Mouse (Mus musculus) stomach, embryonic 15.5 days (tissue): Measurements from ENCODE around the gene Cdca8. TPM values are rescaled to one million over a fixed set of nuclear protein-coding genes. Genes with fewer than 3 reads are reported as not detected.

Experiments used
- ATAC-seq: fragments of 200-750 bp; cut with Nextera tagmentation; 2 replicates; pipeline ENCODE4 v1.8.0; 2017; ENCODE audit warnings: low read depth, moderate number of reproducible peaks, moderate TSS enrichment; ENCODE audit not compliant: insufficient read depth, low FRiP score
- H3K27ac ChIP-seq: fragments of 300-500 bp; sonication (generic); 2 replicates; pipeline ENCODE4 v1.5.1; 2015; ENCODE audit warnings: mild to moderate bottlenecking, inconsistent platforms
- H3K27me3 ChIP-seq: fragments of 300-500 bp; sonication (generic); replicated peaks from 2 replicates; pipeline ENCODE4 v1.6.1; 2015; ENCODE audit warnings: inconsistent platforms
- H3K36me3 ChIP-seq: fragments of 300-500 bp; sonication (generic); 2 replicates; pipeline ENCODE4 v1.6.1; 2015; ENCODE audit warnings: inconsistent platforms
- H3K4me1 ChIP-seq: fragments of 300-500 bp; sonication (generic); 2 replicates; pipeline ENCODE4 v1.6.1; 2015; ENCODE audit warnings: inconsistent platforms
- H3K4me2 ChIP-seq: fragments of 300-500 bp; sonication (generic); 2 replicates; pipeline ENCODE4 v1.6.1; 2015; ENCODE audit warnings: mild to moderate bottlenecking, inconsistent platforms
- H3K4me3 ChIP-seq: fragments of 300-500 bp; sonication (generic); replicated peaks from 2 replicates; pipeline ENCODE4 v1.5.1; 2015; ENCODE audit warnings: inconsistent platforms
- H3K9ac ChIP-seq: fragments of 300-500 bp; sonication (generic); 2 replicates; pipeline ENCODE4 v1.6.1; 2015; ENCODE audit warnings: inconsistent platforms
- H3K9me3 ChIP-seq: fragments of 300-500 bp; sonication (generic); 2 replicates; pipeline ENCODE4 v1.6.1; 2016; ENCODE audit warnings: inconsistent platforms
- WGBS: fragments of 180-500 bp; shearing (Covaris S2); methylation state at CpG from one replicate; pipeline ENCODE4 v1.1.7; 2015; 5-methylcytosine and 5-hydroxymethylcytosine counted together
- polyA plus RNA-seq: library from polyadenylated mRNA; unstranded; fragments of >200 nt; fragmentation: Nextera tagmentation; extraction: Ambion mirVana; gene quantifications from 2 replicates; pipeline ENCODE4 v1.2.1, GENCODE M21; 2015

The Cdca8 gene
- polyA plus RNA-seq, 1 experiment from 2014 or later, result 118 TPM

GRCm38 (mm10) chr4:124894508-124895428, 44.3 kb downstream of the Cdca8 start:
- Histone ChIP-seq H3K27ac (no peak overlapping the region), H3K9me3 (no peaks in the 10 kb centered on the region)

GRCm38 (mm10) chr4:124893769-124894168, 45.3 kb downstream of the Cdca8 start:
- Histone ChIP-seq H3K4me3 (no peak overlapping the region), H3K27me3 (peaks cover 54% of the 10 kb centered on the region), H3K4me2 (no peak overlapping the region), H3K9ac (no peak overlapping the region), H3K4me1 (peaks cover 5% of the 10 kb centered on the region; the same call in 1 of the 2 replicates), H3K9me3 (no peaks in the 10 kb centered on the region), H3K27ac (no peak overlapping the region), H3K36me3 (no peaks in the 10 kb centered on the region)
- no peak for ATAC-seq
- WGBS, result 35% methylated on average over 6 of the region's 6 CpGs

More at GRCm38 (mm10) chr4:124894508-124895428, 44.3 kb downstream of the Cdca8 start:
- ATAC-seq, result peak; percentile 58
- Histone ChIP-seq H3K4me1 (peaks cover 5% of the 10 kb centered on the region; the same call in 1 of the 2 replicates), H3K27me3 (peaks cover 54% of the 10 kb centered on the region), H3K36me3 (no peaks in the 10 kb centered on the region), H3K4me3 (peak overlapping the region; percentile 41), H3K9ac (no peak overlapping the region), H3K4me2 (peak overlapping the region; percentile 71)
- WGBS, result 1% methylated on average over 81 of the region's 83 CpGs

- H3K9ac ChIP-seq, result no peak overlapping the region
- peaks cover 5% of the 10 kb centered on the region; the same call in 1 of the 2 replicates for H3K4me1 ChIP-seq
- WGBS, result 66% methylated on average over 5 of the region's 5 CpGs
- no peak for ATAC-seq
- H3K4me3 ChIP-seq, result no peak overlapping the region
- H3K9me3 ChIP-seq, result no peaks in the 10 kb centered on the region
- no peak overlapping the region for H3K4me2 ChIP-seq
- H3K27me3 ChIP-seq, result peaks cover 65% of the 10 kb centered on the region
- H3K27ac ChIP-seq, result no peak overlapping the region
- H3K36me3 ChIP-seq, result no peaks in the 10 kb centered on the region
Observed at GRCm38 (mm10) chr4:124890831-124891230, 48.3 kb downstream of the Cdca8 start.

- Histone ChIP-seq H3K36me3 (no peaks in the 10 kb centered on the region), H3K9ac (no peak overlapping the region), H3K9me3 (no peaks in the 10 kb centered on the region), H3K27me3 (peaks cover 64% of the 10 kb centered on the region), H3K4me1 (peaks cover 3% of the 10 kb centered on the region; the same call in 1 of the 2 replicates), H3K27ac (no peak overlapping the region), H3K4me2 (no peak overlapping the region), H3K4me3 (no peak overlapping the region)
- 80% methylated on average over 2 of the region's 2 CpGs for WGBS
- no peak for ATAC-seq
Observed at GRCm38 (mm10) chr4:124889935-124890334, 49.2 kb downstream of the Cdca8 start.

GRCm38 (mm10) chr4:124888702-124889101, 50.4 kb downstream of the Cdca8 start:
- Histone ChIP-seq H3K4me2 (no peak overlapping the region), H3K27me3 (peaks cover 61% of the 10 kb centered on the region), H3K4me1 (no peaks in the 10 kb centered on the region), H3K4me3 (no peak overlapping the region), H3K36me3 (no peaks in the 10 kb centered on the region), H3K27ac (no peak overlapping the region), H3K9ac (no peak overlapping the region), H3K9me3 (no peaks in the 10 kb centered on the region)
- 79% methylated on average over 7 of the region's 7 CpGs for WGBS
- no peak for ATAC-seq

GRCm38 (mm10) chr4:124882151-124882729, 56.9 kb downstream of the Cdca8 start:
- H3K4me2 ChIP-seq, result no peak overlapping the region

GRCm38 (mm10) chr4:124881341-124881908, 57.7 kb downstream of the Cdca8 start:
- WGBS, result under 1% methylated on average over 37 of the region's 37 CpGs

More at GRCm38 (mm10) chr4:124882151-124882729, 56.9 kb downstream of the Cdca8 start:
- Histone ChIP-seq H3K27me3 (peaks cover 65% of the 10 kb centered on the region), H3K27ac (no peak overlapping the region), H3K9me3 (no peaks in the 10 kb centered on the region), H3K9ac (no peak overlapping the region), H3K4me1 (peaks cover 10% of the 10 kb centered on the region; the same call in 1 of the 2 replicates), H3K4me3 (no peak overlapping the region), H3K36me3 (no peaks in the 10 kb centered on the region)
- ATAC-seq, result no peak
- 3% methylated on average over 37 of the region's 37 CpGs for WGBS

GRCm38 (mm10) chr4:124880599-124880998, 58.5 kb downstream of the Cdca8 start, which contains the start of gene Epha10:
TSS of gene Epha10 (plus strand) at chr4:124880899.
- H3K4me2 ChIP-seq, result peak within 1 kb of the TSS; percentile 48
- H3K9ac ChIP-seq, result no peak within 1 kb of the TSS

More at GRCm38 (mm10) chr4:124881341-124881908, 57.7 kb downstream of the Cdca8 start:
- H3K4me3 ChIP-seq, result peak overlapping the region; percentile 24
- peaks cover 65% of the 10 kb centered on the region for H3K27me3 ChIP-seq
- no peaks in the 10 kb centered on the region for H3K36me3 ChIP-seq
- ATAC-seq, result 0 out of 2 replicates have a peak, but pooled peaks have one; percentile 10
- H3K9ac ChIP-seq, result no peak overlapping the region
- H3K4me2 ChIP-seq, result peak overlapping the region; percentile 48
- no peak overlapping the region for H3K27ac ChIP-seq
- no peaks in the 10 kb centered on the region for H3K9me3 ChIP-seq
- H3K4me1 ChIP-seq, result peaks cover 10% of the 10 kb centered on the region; the same call in 1 of the 2 replicates

GRCm38 (mm10) chr4:124872719-124873118, 66.4 kb downstream of the Cdca8 start:
- Histone ChIP-seq H3K36me3 (no peaks in the 10 kb centered on the region), H3K4me3 (no peak overlapping the region), H3K27me3 (no peaks in the 10 kb centered on the region), H3K4me2 (no peak overlapping the region), H3K9ac (no peak overlapping the region), H3K4me1 (no peaks in the 10 kb centered on the region), H3K9me3 (no peaks in the 10 kb centered on the region), H3K27ac (no peak overlapping the region)
- 90% methylated on average over 1 of the region's 1 CpGs for WGBS
- ATAC-seq, result no peak

More at GRCm38 (mm10) chr4:124880599-124880998, 58.5 kb downstream of the Cdca8 start, which contains the start of gene Epha10:
- no peaks in the 10 kb centered on the region for H3K36me3 ChIP-seq
- 8% methylated on average over 11 of the region's 11 CpGs for WGBS
- peaks cover 57% of the 10 kb centered on the region for H3K27me3 ChIP-seq
- peaks cover 10% of the 10 kb centered on the region; the same call in 1 of the 2 replicates for H3K4me1 ChIP-seq
- H3K9me3 ChIP-seq, result no peaks in the 10 kb centered on the region
- H3K4me3 ChIP-seq, result peak within 1 kb of the TSS; percentile 24
- no peak within 1 kb of the TSS for H3K27ac ChIP-seq
- ATAC-seq, result no peak
